In the genomic region with DNA sequence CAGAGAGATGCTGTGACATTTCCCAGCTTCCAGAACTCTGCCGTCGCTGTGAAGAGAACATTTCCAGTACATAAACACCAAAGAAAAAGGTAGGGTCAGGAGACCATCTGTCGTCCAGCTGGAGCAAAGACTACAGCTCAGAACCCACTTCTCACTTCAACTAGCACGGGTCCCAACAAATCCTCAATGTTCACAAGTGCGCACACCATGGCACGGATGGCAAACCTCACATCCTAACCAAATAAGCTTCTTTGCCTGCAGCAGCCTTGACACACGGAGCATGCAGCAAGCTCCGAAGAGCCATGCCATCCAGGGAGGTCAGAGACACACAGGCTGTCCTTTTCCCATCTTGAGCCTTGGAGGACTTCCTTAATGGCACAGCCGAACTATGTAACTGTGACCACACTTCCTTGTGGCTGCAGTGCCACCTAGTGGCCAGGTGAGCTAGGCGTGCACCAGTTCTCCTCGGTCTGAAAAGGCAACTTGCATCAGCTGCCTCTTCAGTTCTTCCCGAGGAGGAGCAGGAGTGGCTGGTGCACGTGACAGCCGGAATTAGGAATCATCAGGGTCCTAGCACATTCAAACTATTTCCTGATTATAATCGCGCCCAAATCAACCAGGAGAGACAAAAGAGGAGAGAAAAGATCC, we compare ENCODE assay signal across 1 mouse cellular context.
TF ChIP-seq lines count a peak whose summit lies in the region.

No protein-coding gene starts in this region.

TF ChIP-seq in MEL, 35 proteins besides CTCF, POLR2A, EP300 and RAD21 (continued from another document):
- TF ChIP-seq TBP (IDR thresholded peaks at IDR 0.05; ENCODE audit: low read depth, low read length) = 0 out of 2 replicates have a peak, but pooled peaks have one; percentile 16
- no peak for TF ChIP-seq ZMIZ1 (IDR thresholded peaks at IDR 0.05; ENCODE audit: low read depth, low read length)
- TF ChIP-seq POLR2AphosphoS2 (IDR thresholded peaks at IDR 0.05; ENCODE audit: low read length) = no peak
- TF ChIP-seq RCOR1 (IDR thresholded peaks at IDR 0.05; ENCODE audit: low read depth, low read length) = no peak
- no peak for TF ChIP-seq SIN3A (IDR thresholded peaks at IDR 0.05; ENCODE audit: low read length)
- no peak; the same call in 1 of the 2 replicates for TF ChIP-seq MAX (IDR thresholded peaks at IDR 0.05; ENCODE audit: low read length)
- peak; percentile 71 for TF ChIP-seq USF1 (IDR thresholded peaks at IDR 0.05; ENCODE audit: low read depth, low read length)
